In genomic region chr13:112119611-112120041, GRCm38 (mm10) we compare ENCODE assay signal across 8 mouse cellular contexts.
DNase-seq lines count a peak whose midpoint lies in the region; ATAC-seq and TF ChIP-seq lines count a peak whose summit lies in the region.

No protein-coding gene starts in this region.

- peaks cover 8% of the 10 kb centered on the region for H3K4me1 ChIP-seq in liver, postnatal 0 days (ENCODE audit: insufficient read depth)
- H3K4me1 ChIP-seq in liver, embryonic 11.5 days (replicated peaks; ENCODE audit: control insufficient read depth, insufficient read depth, low read length) = no peaks in the 10 kb centered on the region; the same call in none of the 2 replicates
- H3K4me1 ChIP-seq in heart, embryonic 14.5 days (ENCODE audit: control insufficient read depth in 2 of 2, insufficient read depth in 2 of 2, low read length in 2 of 2) = peaks cover 27 to 38% of the 10 kb centered on the region in 2 experiments

- TF ChIP-seq CTCF in liver, postnatal 0 days (IDR thresholded peaks at IDR 0.05; ENCODE audit: low read depth) = no peak

- ATAC-seq in liver, postnatal 0 days = no peak
- no peak for ATAC-seq in liver, embryonic 11.5 days (replicated peaks; ENCODE audit: low FRiP score)
- ATAC-seq in heart, embryonic 14.5 days (ENCODE audit: insufficient number of reproducible peaks, insufficient read depth, low FRiP score, low read depth) = no peak
- no peak for ATAC-seq in cerebellum, adult (ENCODE audit: insufficient number of reproducible peaks, low FRiP score, low TSS enrichment)

- DNase-seq in adrenal gland, adult (ENCODE audit: inconsistent age in 2 of 2, low spot score in 1 of 2) = peak; percentile 36 to 74
- DNase-seq in adrenal gland, postnatal 4 days (ENCODE audit: low spot score in 2 of 2) = no peak
- DNase-seq in liver, postnatal 0 days = no peak
- DNase-seq in liver, embryonic 11.5 days (ENCODE audit: low spot score) = no peak
- peak; percentile 14 for DNase-seq in layer of hippocampus, adult 9-11 months
- DNase-seq in yolk sac, embryonic 10.5 days (ENCODE audit: low spot score) = no peak

- no peaks in the 10 kb centered on the region for H3K9me3 ChIP-seq in liver, postnatal 0 days (ENCODE audit: low read length)
- H3K9me3 ChIP-seq in liver, embryonic 11.5 days (ENCODE audit: control insufficient read depth, low read length) = no peaks in the 10 kb centered on the region
- no peaks in the 10 kb centered on the region for H3K9me3 ChIP-seq in heart, embryonic 14.5 days (ENCODE audit: control insufficient read depth, low read length)

- no peak for TF ChIP-seq EP300 in liver, postnatal 0 days (IDR thresholded peaks at IDR 0.05; ENCODE audit: low read depth)

- no peaks in the 10 kb centered on the region for H3K36me3 ChIP-seq in liver, postnatal 0 days (replicated peaks; ENCODE audit: insufficient read depth, low read length)
- no peaks in the 10 kb centered on the region for H3K36me3 ChIP-seq in liver, embryonic 11.5 days (ENCODE audit: control insufficient read depth, insufficient read depth, low read length)
- H3K36me3 ChIP-seq in heart, embryonic 14.5 days (ENCODE audit: control insufficient read depth, insufficient read depth, low read length) = no peaks in the 10 kb centered on the region

- 0 out of 2 replicates have a peak overlapping the region, but pooled peaks have one; percentile 22 for H3K4me2 ChIP-seq in liver, postnatal 0 days (ENCODE audit: low read depth, low read length)
- no peak overlapping the region for H3K4me2 ChIP-seq in liver, embryonic 11.5 days
- peak overlapping the region; percentile 31; the same call in 1 of the 2 replicates for H3K4me2 ChIP-seq in heart, embryonic 14.5 days (ENCODE audit: low read length)

- no peak overlapping the region for H3K9ac ChIP-seq in liver, postnatal 0 days (replicated peaks)
- no peak overlapping the region for H3K9ac ChIP-seq in liver, embryonic 11.5 days (ENCODE audit: low read depth, low read length)
- peak overlapping the region; percentile 25; the same call in 1 of the 2 replicates for H3K9ac ChIP-seq in heart, embryonic 14.5 days (ENCODE audit: low read length)

- H3K27ac ChIP-seq in liver, postnatal 0 days (ENCODE audit: low read depth) = no peak overlapping the region
- H3K27ac ChIP-seq in liver, embryonic 11.5 days (ENCODE audit: low read depth, low read length) = no peak overlapping the region
- peak overlapping the region; percentile 70 to 75 for H3K27ac ChIP-seq in heart, embryonic 14.5 days (replicated peaks in 1 of 2; ENCODE audit: control insufficient read depth in 1 of 2, insufficient read depth in 1 of 2, low read depth in 2 of 2, low read length in 2 of 2)

- H3K4me3 ChIP-seq in liver, postnatal 0 days (ENCODE audit: low read depth, low read length) = no peak overlapping the region
- H3K4me3 ChIP-seq in liver, embryonic 11.5 days (ENCODE audit: low read depth, low read length) = no peak overlapping the region
- no peak overlapping the region for H3K4me3 ChIP-seq in heart, embryonic 14.5 days (ENCODE audit: control insufficient read depth in 1 of 2, insufficient read depth in 1 of 2, low read depth in 1 of 2, low read length in 2 of 2)

- 53% methylated on average over 11 of the region's 11 CpGs for WGBS in liver, postnatal 0 days (ENCODE audit: insufficient replicate concordance)
- 66% methylated on average over 11 of the region's 11 CpGs for WGBS in liver, embryonic 11.5 days
- WGBS in heart, embryonic 14.5 days = 45% methylated on average over 11 of the region's 11 CpGs

- no peaks in the 10 kb centered on the region for H3K27me3 ChIP-seq in liver, postnatal 0 days (ENCODE audit: insufficient read depth, low read length)
- H3K27me3 ChIP-seq in liver, embryonic 11.5 days (replicated peaks; ENCODE audit: control insufficient read depth, insufficient read depth, low read length) = no peaks in the 10 kb centered on the region
- no peaks in the 10 kb centered on the region for H3K27me3 ChIP-seq in heart, embryonic 14.5 days (ENCODE audit: control insufficient read depth, insufficient read depth, low read length)

Comparison
In these comparisons a context has a peak if more than half of its experiments do, and no peak if none do; other contexts are left out.
1. DNase-seq: peak in adrenal gland, adult (2 of 2) and layer of hippocampus, adult 9-11 months (single experiment); none in adrenal gland, postnatal 4 days (0 of 2), liver, postnatal 0 days (single experiment), liver, embryonic 11.5 days (single experiment) and yolk sac, embryonic 10.5 days (single experiment).
2. H3K27ac ChIP-seq: peak in heart, embryonic 14.5 days (2 of 2); none in liver, postnatal 0 days (single experiment) and liver, embryonic 11.5 days (single experiment).